ENCODE assay signal across 14 mouse cellular contexts in the genomic region with DNA sequence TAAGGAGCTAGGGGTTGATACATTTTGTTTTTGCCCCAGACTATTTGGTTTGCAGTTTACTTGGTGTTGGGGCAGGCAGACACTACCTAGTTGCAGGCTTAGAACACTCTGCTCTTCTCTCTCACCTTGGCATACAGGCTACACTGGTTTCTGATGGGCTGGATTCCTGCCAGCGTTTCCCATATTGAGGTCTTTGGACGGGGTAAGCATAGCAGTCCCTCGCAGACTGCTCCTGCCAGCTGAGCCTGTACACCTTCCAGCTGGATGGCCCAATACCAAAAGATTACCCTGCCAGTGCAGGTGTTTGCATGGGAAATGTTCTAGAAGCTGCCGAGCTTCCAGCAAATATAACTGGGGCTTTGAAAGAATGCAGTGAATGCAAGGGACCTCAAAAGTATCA. TPM values are rescaled to one million over a fixed set of nuclear protein-coding genes. Genes with fewer than 3 reads are reported as not detected.
DNase-seq lines count a peak whose midpoint lies in the region; ATAC-seq and TF ChIP-seq lines count a peak whose summit lies in the region.
"Had no signal": no experiment of that assay in that cellular context is flagged by ENCODE, and none has a peak within 500 bp of the region (broad histone marks: within the 10 kb centered on the region; RNA-seq: fewer than 3 reads in every experiment).

No protein-coding gene starts in this region.

- TF ChIP-seq CTCF in brain, embryonic 14.5 days (IDR thresholded peaks at IDR 0.05; ENCODE audit: borderline replicate concordance, extremely low read depth, insufficient read depth, insufficient read length), result no peak

- H3K4me2 ChIP-seq in hindbrain, embryonic 16.5 days (ENCODE audit: low read length), result no peak overlapping the region
- H3K4me2 ChIP-seq in hindbrain, embryonic 12.5 days (replicated peaks), result no peak overlapping the region
- H3K4me2 ChIP-seq: heart, embryonic 13.5 days; kidney, embryonic 15.5 days had no signal

- H3K4me1 ChIP-seq in hindbrain, embryonic 16.5 days (ENCODE audit: control insufficient read depth, insufficient read depth, low read depth, low read length), result no peaks in the 10 kb centered on the region
- no peaks in the 10 kb centered on the region for H3K4me1 ChIP-seq in hindbrain, embryonic 12.5 days
- H3K4me1 ChIP-seq: heart, embryonic 13.5 days; kidney, embryonic 15.5 days had no signal

- intact Hi-C loops in gastrocnemius, postnatal 14 days (cut with DNase I; ENCODE audit: low total_unique reads), result no loop called here

- H3K9me3 ChIP-seq in hindbrain, embryonic 16.5 days (ENCODE audit: control insufficient read depth, low read length), result no peaks in the 10 kb centered on the region
- H3K9me3 ChIP-seq in hindbrain, embryonic 12.5 days (replicated peaks), result no peaks in the 10 kb centered on the region
- H3K9me3 ChIP-seq: heart, embryonic 13.5 days; kidney, embryonic 15.5 days had no signal

- ATAC-seq in hindbrain, embryonic 16.5 days, result peak; percentile 88
- ATAC-seq in hindbrain, embryonic 12.5 days (ENCODE audit: low FRiP score), result no peak
- ATAC-seq: inflammation-experienced regulatory T-cells, adult 6 months had no signal

- H3K27ac ChIP-seq in hindbrain, embryonic 16.5 days (ENCODE audit: low read depth, low read length), result no peak overlapping the region
- H3K27ac ChIP-seq in hindbrain, embryonic 12.5 days, result no peak overlapping the region
- H3K27ac ChIP-seq: heart, embryonic 13.5 days; kidney, embryonic 15.5 days; left cerebral cortex, adult 2 months had no signal

- H3K36me3 ChIP-seq in hindbrain, embryonic 16.5 days (ENCODE audit: control insufficient read depth, insufficient read depth, low read length), result no peaks in the 10 kb centered on the region
- no peaks in the 10 kb centered on the region for H3K36me3 ChIP-seq in hindbrain, embryonic 12.5 days
- H3K36me3 ChIP-seq: heart, embryonic 13.5 days; kidney, embryonic 15.5 days had no signal

- peak; percentile 32 for DNase-seq in brain, embryonic 14.5 days (ENCODE audit: low read depth)
- DNase-seq in cerebellum, adult 18-20 months, result peak; percentile 53 to 55
- peak; percentile 30 for DNase-seq in gonadal fat pad, adult 2 months (ENCODE audit: low read depth)
- DNase-seq in gastrocnemius, postnatal 14 days, result no peak
- no peak for DNase-seq in ovary, adult 18-20 months (ENCODE audit: low spot score)
- DNase-seq: right cerebral cortex, postnatal 25 days; thymus, adult 2 months had no signal

- H3K9ac ChIP-seq in hindbrain, embryonic 16.5 days (ENCODE audit: low read depth, low read length), result no peak overlapping the region
- no peak overlapping the region for H3K9ac ChIP-seq in hindbrain, embryonic 12.5 days
- H3K9ac ChIP-seq: heart, embryonic 13.5 days; kidney, embryonic 15.5 days had no signal

- H3K4me3 ChIP-seq in hindbrain, embryonic 16.5 days (ENCODE audit: low read length), result no peak overlapping the region
- no peak overlapping the region for H3K4me3 ChIP-seq in hindbrain, embryonic 12.5 days
- H3K4me3 ChIP-seq: heart, embryonic 13.5 days; kidney, embryonic 15.5 days; left cerebral cortex, adult 2 months; myocyte had no signal

- TF ChIP-seq POLR2A in brain, embryonic 14.5 days (IDR thresholded peaks at IDR 0.05; ENCODE audit: borderline replicate concordance, extremely low read depth, insufficient read depth, insufficient read length, poor library complexity, severe bottlenecking), result no peak

- WGBS in hindbrain, embryonic 16.5 days, result 77% methylated on average over 4 of the region's 4 CpGs
- WGBS in hindbrain, embryonic 12.5 days, result 83% methylated on average over 4 of the region's 4 CpGs

- H3K27me3 ChIP-seq in hindbrain, embryonic 16.5 days (replicated peaks; ENCODE audit: control insufficient read depth, insufficient read depth, low read length), result no peaks in the 10 kb centered on the region
- no peaks in the 10 kb centered on the region for H3K27me3 ChIP-seq in hindbrain, embryonic 12.5 days
- H3K27me3 ChIP-seq: heart, embryonic 13.5 days; kidney, embryonic 15.5 days had no signal

RNA-seq across cellular contexts. Expression of a gene that starts 45.8 kb away (rescaled TPM):
- polyA plus RNA-seq in hindbrain, embryonic 16.5 days (2015; fragmentation: Nextera tagmentation; extraction: Ambion mirVana), result 9.0 and 9.4 TPM in 2 replicates
- 11.7 and 15.1 TPM in 2 replicates for polyA plus RNA-seq in hindbrain, embryonic 12.5 days (2016; fragmentation: Nextera tagmentation; extraction: Ambion mirVana)
- 13.8 and 14.9 TPM in 2 replicates for polyA plus RNA-seq in brain, embryonic 14.5 days (2012; rRNA removed)
- polyA plus RNA-seq in gonadal fat pad, adult 2 months (2012; rRNA removed), result 3.3 and 5.2 TPM in 2 replicates
- 1 to 10 TPM; 4.8 to 5.7 TPM for total RNA-seq in gastrocnemius, postnatal 14 days (2021)

Comparison
In these comparisons a context has a peak if more than half of its experiments do, and no peak if none do; other contexts are left out.
1. DNase-seq: peak in brain, embryonic 14.5 days (single experiment), cerebellum, adult 18-20 months (2 of 2) and gonadal fat pad, adult 2 months (single experiment); none in gastrocnemius, postnatal 14 days (single experiment) and ovary, adult 18-20 months (single experiment).